Mouse (Mus musculus) midbrain, embryonic 12.5 days (tissue): ENCODE data around the gene Mrpl14. TPM values are rescaled to one million over a fixed set of nuclear protein-coding genes. Genes with fewer than 3 reads are reported as not detected.

Source experiments
- ATAC-seq: fragments of 200-750 bp; cut with Nextera tagmentation; 2 replicates; pipeline ENCODE4 v1.8.0; 2017; ENCODE audit warnings: low read depth, moderate TSS enrichment, moderate library complexity; ENCODE audit not compliant: low FRiP score
- H3K27ac ChIP-seq: fragments of 300-500 bp; sonication (generic); replicated peaks from 2 replicates; pipeline ENCODE4 v1.5.1; 2016; ENCODE audit warnings: mild to moderate bottlenecking
- H3K27me3 ChIP-seq: fragments of 300-500 bp; sonication (generic); 2 replicates; pipeline ENCODE4 v1.6.1; 2016; ENCODE audit warnings: mild to moderate bottlenecking
- H3K36me3 ChIP-seq: fragments of 300-500 bp; sonication (generic); 2 replicates; pipeline ENCODE4 v1.6.1; 2016
- H3K4me1 ChIP-seq: fragments of 300-500 bp; sonication (generic); 2 replicates; pipeline ENCODE4 v1.6.1; 2016
- H3K4me2 ChIP-seq: fragments of 300-500 bp; sonication (generic); replicated peaks from 2 replicates; pipeline ENCODE4 v1.6.1; 2016; ENCODE audit warnings: mild to moderate bottlenecking, moderate library complexity
- H3K4me3 ChIP-seq: fragments of 300-500 bp; sonication (generic); 2 replicates; pipeline ENCODE4 v1.5.1; 2016; ENCODE audit warnings: mild to moderate bottlenecking
- H3K9ac ChIP-seq: fragments of 300-500 bp; sonication (generic); replicated peaks from 2 replicates; pipeline ENCODE4 v1.6.1; 2016; ENCODE audit warnings: mild to moderate bottlenecking, moderate library complexity
- H3K9me3 ChIP-seq: fragments of 300-500 bp; sonication (generic); 2 replicates; pipeline ENCODE4 v1.6.1; 2016; ENCODE audit warnings: mild to moderate bottlenecking
- WGBS: fragments of 180-500 bp; shearing (Covaris S2); methylation state at CpG from one replicate; pipeline ENCODE4 v1.1.7; 2016; 5-methylcytosine and 5-hydroxymethylcytosine counted together
- polyA plus RNA-seq: library from polyadenylated mRNA; unstranded; fragments of >200 nt; fragmentation: Nextera tagmentation; extraction: Ambion mirVana; gene quantifications from 2 replicates; pipeline ENCODE4 v1.2.1, GENCODE M21; 2016

The Mrpl14 gene
- polyA plus RNA-seq, 1 experiment from 2014 or later, result 105 TPM

- H3K4me1 ChIP-seq, result peaks cover 12% of the 10 kb centered on the region
- no peak for ATAC-seq
- H3K9me3 ChIP-seq, result no peaks in the 10 kb centered on the region
- H3K9ac ChIP-seq, result no peak overlapping the region
- no peak overlapping the region for H3K4me3 ChIP-seq
- H3K27me3 ChIP-seq, result no peaks in the 10 kb centered on the region
- H3K4me2 ChIP-seq, result no peak overlapping the region
- WGBS, result 81% methylated on average over 5 of the region's 5 CpGs
- no peak overlapping the region for H3K27ac ChIP-seq
- H3K36me3 ChIP-seq, result 0 out of 2 replicates have a peak, but pooled peaks cover 8% of the 10 kb centered on the region
Measured at GRCm38 (mm10) chr17:45692159-45692558, 6.0 kb downstream of the Mrpl14 start.

- Histone ChIP-seq H3K4me3 (no peak overlapping the region), H3K27me3 (no peaks in the 10 kb centered on the region), H3K9me3 (no peaks in the 10 kb centered on the region), H3K4me2 (no peak overlapping the region), H3K27ac (no peak overlapping the region), H3K36me3 (peaks cover 17% of the 10 kb centered on the region), H3K4me1 (0 out of 2 replicates have a peak, but pooled peaks cover 4% of the 10 kb centered on the region), H3K9ac (no peak overlapping the region)
- 87% methylated on average over 18 of the region's 18 CpGs for WGBS
- ATAC-seq, result no peak
Measured at GRCm38 (mm10) chr17:45693812-45694565, 7.9 kb downstream of the Mrpl14 start.

- H3K27ac ChIP-seq, result no peak overlapping the region
- no peaks in the 10 kb centered on the region for H3K9me3 ChIP-seq
- H3K9ac ChIP-seq, result no peak overlapping the region
- H3K27me3 ChIP-seq, result no peaks in the 10 kb centered on the region
- no peak overlapping the region for H3K4me3 ChIP-seq
- 82% methylated on average over 23 of the region's 23 CpGs for WGBS
- no peak overlapping the region for H3K4me2 ChIP-seq
- H3K36me3 ChIP-seq, result peaks cover 19% of the 10 kb centered on the region
- H3K4me1 ChIP-seq, result peaks cover 11% of the 10 kb centered on the region
- ATAC-seq, result no peak
Measured at GRCm38 (mm10) chr17:45695227-45696120, 9.4 kb downstream of the Mrpl14 start.

- 96% methylated on average over 9 of the region's 9 CpGs for WGBS
Measured at GRCm38 (mm10) chr17:45696981-45697380, 10.9 kb downstream of the Mrpl14 start.

GRCm38 (mm10) chr17:45698368-45698767 lies 12.2 kb downstream of the Mrpl14 start:
- WGBS, result 96% methylated on average over 6 of the region's 6 CpGs
- ATAC-seq, result no peak
- no peaks in the 10 kb centered on the region for H3K27me3 ChIP-seq
- H3K9ac ChIP-seq, result no peak overlapping the region
- no peak overlapping the region for H3K4me3 ChIP-seq
- no peak overlapping the region for H3K4me2 ChIP-seq
- no peaks in the 10 kb centered on the region for H3K9me3 ChIP-seq
- peaks cover 19% of the 10 kb centered on the region for H3K36me3 ChIP-seq
- H3K4me1 ChIP-seq, result peaks cover 23% of the 10 kb centered on the region
- no peak overlapping the region for H3K27ac ChIP-seq

More at GRCm38 (mm10) chr17:45696981-45697380, 10.9 kb downstream of the Mrpl14 start:
- Histone ChIP-seq H3K4me1 (peaks cover 23% of the 10 kb centered on the region), H3K4me2 (no peak overlapping the region), H3K9ac (no peak overlapping the region), H3K36me3 (peaks cover 19% of the 10 kb centered on the region), H3K9me3 (no peaks in the 10 kb centered on the region), H3K27ac (no peak overlapping the region), H3K27me3 (no peaks in the 10 kb centered on the region), H3K4me3 (no peak overlapping the region)
- ATAC-seq, result no peak

GRCm38 (mm10) chr17:45699039-45699740 lies 13.1 kb downstream of the Mrpl14 start:
- no peak for ATAC-seq
- Histone ChIP-seq H3K9ac (no peak overlapping the region), H3K9me3 (no peaks in the 10 kb centered on the region), H3K4me2 (no peak overlapping the region), H3K36me3 (peaks cover 19% of the 10 kb centered on the region), H3K4me1 (peaks cover 19% of the 10 kb centered on the region), H3K27me3 (no peaks in the 10 kb centered on the region), H3K4me3 (no peak overlapping the region), H3K27ac (no peak overlapping the region)
- 88% methylated on average over 3 of the region's 3 CpGs for WGBS

- H3K27me3 ChIP-seq, result no peaks in the 10 kb centered on the region
- H3K27ac ChIP-seq, result 0 out of 2 replicates have a peak overlapping the region, but pooled peaks have one; percentile 35
- no peaks in the 10 kb centered on the region for H3K9me3 ChIP-seq
- peaks cover 19% of the 10 kb centered on the region for H3K4me1 ChIP-seq
- no peak for ATAC-seq
- H3K4me2 ChIP-seq, result no peak overlapping the region
- H3K36me3 ChIP-seq, result peaks cover 19% of the 10 kb centered on the region
- H3K4me3 ChIP-seq, result no peak overlapping the region
- WGBS, result 49% methylated on average over 9 of the region's 16 CpGs
- no peak overlapping the region for H3K9ac ChIP-seq
Measured at GRCm38 (mm10) chr17:45700496-45701235, 14.5 kb downstream of the Mrpl14 start.

- H3K27me3 ChIP-seq, result no peaks in the 10 kb centered on the region
Measured at GRCm38 (mm10) chr17:45701236-45701591, 15.1 kb downstream of the Mrpl14 start.

GRCm38 (mm10) chr17:45702254-45702653 lies 16.1 kb downstream of the Mrpl14 start:
- no peak for ATAC-seq
- H3K27ac ChIP-seq, result no peak overlapping the region
- H3K9me3 ChIP-seq, result no peaks in the 10 kb centered on the region
- WGBS, result 57% methylated on average over 4 of the region's 4 CpGs
- no peak overlapping the region for H3K4me2 ChIP-seq
- no peak overlapping the region for H3K4me3 ChIP-seq
- H3K9ac ChIP-seq, result no peak overlapping the region
- peaks cover 11% of the 10 kb centered on the region for H3K36me3 ChIP-seq
- H3K4me1 ChIP-seq, result peaks cover 19% of the 10 kb centered on the region
- no peaks in the 10 kb centered on the region for H3K27me3 ChIP-seq

More at GRCm38 (mm10) chr17:45701236-45701591, 15.1 kb downstream of the Mrpl14 start:
- Histone ChIP-seq H3K4me2 (no peak overlapping the region), H3K4me3 (no peak overlapping the region), H3K9ac (no peak overlapping the region), H3K4me1 (peaks cover 19% of the 10 kb centered on the region), H3K9me3 (no peaks in the 10 kb centered on the region), H3K36me3 (peaks cover 19% of the 10 kb centered on the region), H3K27ac (0 out of 2 replicates have a peak overlapping the region, but pooled peaks have one; percentile 35)
- ATAC-seq, result no peak
- 62% methylated on average over 9 of the region's 9 CpGs for WGBS

- Histone ChIP-seq H3K36me3 (peaks cover 7% of the 10 kb centered on the region), H3K4me1 (peaks cover 19% of the 10 kb centered on the region), H3K9me3 (no peaks in the 10 kb centered on the region), H3K27ac (no peak overlapping the region), H3K4me3 (no peak overlapping the region), H3K27me3 (no peaks in the 10 kb centered on the region), H3K9ac (no peak overlapping the region), H3K4me2 (no peak overlapping the region)
- no peak for ATAC-seq
- 68% methylated on average over 7 of the region's 7 CpGs for WGBS
Measured at GRCm38 (mm10) chr17:45703187-45703586, 17.1 kb downstream of the Mrpl14 start.

GRCm38 (mm10) chr17:45706796-45707195 lies 20.7 kb downstream of the Mrpl14 start:
- Histone ChIP-seq H3K27me3 (no peaks in the 10 kb centered on the region), H3K4me3 (no peak overlapping the region), H3K4me1 (no peaks in the 10 kb centered on the region), H3K36me3 (no peaks in the 10 kb centered on the region), H3K9me3 (no peaks in the 10 kb centered on the region), H3K9ac (no peak overlapping the region), H3K4me2 (no peak overlapping the region), H3K27ac (no peak overlapping the region)
- 88% methylated on average over 5 of the region's 5 CpGs for WGBS
- ATAC-seq, result no peak
